Mouse (Mus musculus) forebrain, embryonic 12.5 days (tissue): Measurements from ENCODE around the gene Zfp771. TPM values are rescaled to one million over a fixed set of nuclear protein-coding genes. Genes with fewer than 3 reads are reported as not detected.
A peak's percentile ranks its signal among the peaks of the same experiment; 100 is the strongest.
"Not testable (repeated sequence)": the region's sequence is repeated elsewhere in the genome, so short reads cannot be mapped to it uniquely, and the experiment has no call there.

Experiments
- ATAC-seq: fragments of 200-750 bp; cut with Nextera tagmentation; 2 replicates; pipeline ENCODE4 v1.8.0; 2017; ENCODE audit warnings: moderate TSS enrichment; ENCODE audit not compliant: low FRiP score
- H3K27ac ChIP-seq: fragments of 300-500 bp; sonication (generic); 2 replicates; pipeline ENCODE4 v1.5.1; 2016; ENCODE audit warnings: mild to moderate bottlenecking
- H3K27me3 ChIP-seq: fragments of 300-500 bp; sonication (generic); 2 replicates; pipeline ENCODE4 v1.6.1; 2016; ENCODE audit warnings: mild to moderate bottlenecking
- H3K36me3 ChIP-seq: fragments of 300-500 bp; sonication (generic); replicated peaks from 2 replicates; pipeline ENCODE4 v1.6.1; 2016; ENCODE audit warnings: mild to moderate bottlenecking
- H3K4me1 ChIP-seq: fragments of 300-500 bp; sonication (generic); 2 replicates; pipeline ENCODE4 v1.6.1; 2016
- H3K4me2 ChIP-seq: fragments of 300-500 bp; sonication (generic); 2 replicates; pipeline ENCODE4 v1.6.1; 2016; ENCODE audit warnings: mild to moderate bottlenecking, moderate library complexity
- H3K4me3 ChIP-seq: fragments of 300-500 bp; sonication (generic); replicated peaks from 2 replicates; pipeline ENCODE4 v1.5.1; 2016; ENCODE audit warnings: mild to moderate bottlenecking
- H3K9ac ChIP-seq: fragments of 300-500 bp; sonication (generic); 2 replicates; pipeline ENCODE4 v1.6.1; 2016; ENCODE audit warnings: mild to moderate bottlenecking
- H3K9me3 ChIP-seq: fragments of 300-500 bp; sonication (generic); 2 replicates; pipeline ENCODE4 v1.6.1; 2016
- WGBS: fragments of 180-500 bp; shearing (Covaris S2); methylation state at CpG from one replicate; pipeline ENCODE4 v1.1.7; 2016; 5-methylcytosine and 5-hydroxymethylcytosine counted together
- polyA plus RNA-seq: library from polyadenylated mRNA; unstranded; fragments of >200 nt; fragmentation: Nextera tagmentation; extraction: Ambion mirVana; gene quantifications from 2 replicates; pipeline ENCODE4 v1.2.1, GENCODE M21; 2016

Gene Zfp771
- polyA plus RNA-seq, 1 experiment from 2014 or later, result 60.3 TPM

DNA sequence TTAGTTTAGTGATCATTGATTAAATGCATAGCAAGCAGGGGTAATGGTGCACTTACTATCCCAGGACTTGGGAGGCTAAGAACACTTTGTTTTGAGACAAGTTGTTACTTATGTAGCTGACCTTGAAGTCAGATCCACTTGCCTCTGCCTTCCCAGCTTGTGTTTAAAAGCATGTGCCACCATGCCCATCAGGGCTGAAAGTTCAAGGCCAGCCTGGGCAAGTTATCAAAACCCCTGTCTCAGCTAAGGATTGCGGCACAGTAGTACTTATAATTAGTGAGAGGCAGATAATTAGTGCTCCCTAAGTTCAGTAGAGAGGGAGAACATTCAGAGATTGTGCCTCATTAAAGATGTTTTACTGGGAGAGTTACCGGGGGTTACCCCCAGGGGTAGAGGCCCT lies 9.3 kb upstream of the Zfp771 start:
- 87% methylated on average over 2 of the region's 2 CpGs for WGBS

DNA sequence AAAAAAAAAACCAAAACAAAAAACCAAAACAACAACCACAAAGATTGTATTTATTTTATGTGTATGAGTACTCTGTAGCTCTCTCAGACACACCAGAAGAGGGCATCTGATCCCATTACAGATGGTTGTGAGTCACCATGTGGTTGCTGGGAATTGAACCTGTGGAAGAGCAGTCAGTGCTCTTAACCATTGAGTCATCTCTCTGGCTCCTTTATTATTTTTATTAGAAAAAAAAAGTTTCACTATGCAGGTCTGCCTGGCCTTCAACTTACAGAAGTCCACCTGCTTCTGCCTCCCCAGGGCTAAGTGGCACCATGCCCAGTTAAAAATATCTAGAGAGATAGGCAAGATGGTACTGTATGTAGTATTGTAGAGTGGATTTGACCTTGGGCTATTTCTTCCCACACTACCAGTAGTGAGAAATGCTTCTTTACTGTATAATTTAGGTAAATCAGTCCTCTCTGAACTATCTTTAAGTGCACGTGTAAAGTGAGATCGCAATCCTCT lies 660 bp upstream of the Zfp771 start:
- no peak for ATAC-seq
- Histone ChIP-seq H3K4me2 (peak overlapping the region; percentile 87), H3K27me3 (no peaks in the 10 kb centered on the region), H3K36me3 (peaks cover 35% of the 10 kb centered on the region), H3K9ac (peak overlapping the region; percentile 95), H3K4me3 (peak overlapping the region; percentile 78), H3K9me3 (no peaks in the 10 kb centered on the region), H3K4me1 (peaks cover 27% of the 10 kb centered on the region), H3K27ac (peak overlapping the region; percentile 87)
- 35% methylated on average over 2 of the region's 2 CpGs for WGBS

More for the DNA sequence above, 9.3 kb upstream of the Zfp771 start:
- Histone ChIP-seq H3K4me2 (peak overlapping the region; percentile 86), H3K36me3 (peaks cover 61% of the 10 kb centered on the region), H3K4me1 (peaks cover 31% of the 10 kb centered on the region), H3K27me3 (no peaks in the 10 kb centered on the region), H3K4me3 (peak overlapping the region; percentile 97), H3K9me3 (no peaks in the 10 kb centered on the region), H3K9ac (0 out of 2 replicates have a peak overlapping the region, but pooled peaks have one; percentile 29), H3K27ac (no peak overlapping the region)
- ATAC-seq, result no peak

DNA sequence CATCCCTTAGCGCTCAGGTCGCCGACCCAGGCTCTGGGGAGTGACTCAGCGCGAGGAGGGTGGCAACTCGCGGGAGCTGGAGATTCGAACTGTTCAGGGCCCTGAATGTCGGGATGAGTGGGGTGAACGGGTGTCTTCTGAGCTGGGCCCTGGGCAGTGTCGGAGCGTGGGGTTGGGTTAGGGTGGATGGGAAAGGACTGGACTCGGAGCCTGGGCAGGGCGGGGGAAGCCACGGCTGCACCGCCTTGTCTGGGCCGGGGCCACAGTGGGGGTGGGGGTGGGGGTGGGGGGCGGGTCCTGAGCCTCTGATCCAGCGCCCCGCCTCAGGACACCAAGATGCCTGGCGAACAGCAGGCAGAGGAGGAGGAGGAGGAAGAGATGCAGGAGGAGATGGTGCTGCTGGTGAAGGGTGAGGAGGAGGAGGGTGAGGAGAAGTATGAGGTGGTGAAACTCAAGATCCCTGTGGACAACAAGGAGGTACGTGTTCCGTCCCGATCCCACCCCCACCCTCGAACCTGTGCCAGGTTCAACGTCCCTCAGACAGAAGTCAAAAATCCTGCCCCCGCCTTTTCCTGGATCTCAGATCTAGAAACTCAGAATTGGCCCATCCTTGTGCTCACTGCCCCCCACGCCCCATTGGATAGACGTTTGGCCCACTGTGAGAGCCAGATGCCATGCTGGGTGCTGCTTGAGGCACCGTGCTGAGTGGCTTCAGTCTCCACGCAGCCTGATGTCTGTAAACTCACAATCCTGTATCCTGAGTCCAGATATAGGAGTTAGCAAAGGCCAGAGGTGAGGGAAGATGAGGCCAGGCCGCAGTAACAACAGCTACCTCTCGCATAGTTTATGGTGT lies 810 bp downstream of the Zfp771 start:
- Histone ChIP-seq H3K4me1 (peaks cover 27% of the 10 kb centered on the region), H3K36me3 (peaks cover 35% of the 10 kb centered on the region), H3K27ac (peak overlapping the region; percentile 87), H3K9me3 (no peaks in the 10 kb centered on the region), H3K27me3 (no peaks in the 10 kb centered on the region), H3K9ac (peak overlapping the region; percentile 95), H3K4me3 (peak overlapping the region; percentile 78), H3K4me2 (peak overlapping the region; percentile 87)
- peak; percentile 76 for ATAC-seq
- WGBS, result 14% methylated on average over 26 of the region's 33 CpGs

DNA sequence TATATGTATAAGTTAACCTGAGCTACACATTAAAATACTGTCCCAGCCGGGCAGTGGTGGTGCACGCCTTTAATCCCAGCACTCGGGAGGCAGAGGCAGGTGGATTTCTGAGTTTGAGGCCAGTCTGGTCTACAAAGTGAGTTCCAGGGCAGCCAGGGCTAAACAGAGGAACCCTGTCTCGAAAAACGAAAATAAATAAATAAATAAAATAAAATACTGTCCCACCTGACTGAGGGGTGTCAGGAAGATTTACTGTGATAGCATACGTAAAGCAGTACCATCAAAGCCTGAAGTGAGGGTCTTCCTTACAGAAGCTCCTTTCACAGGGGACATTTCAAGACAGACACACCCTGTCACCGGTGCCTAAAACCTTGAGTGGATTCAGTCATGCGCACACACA lies 6.4 kb downstream of the Zfp771 start:
- not testable (repeated sequence) for ATAC-seq, H3K4me2 ChIP-seq, H3K9ac ChIP-seq, H3K27ac ChIP-seq, H3K27me3 ChIP-seq, H3K9me3 ChIP-seq, H3K4me3 ChIP-seq
- Histone ChIP-seq H3K36me3 (peaks cover 34% of the 10 kb centered on the region), H3K4me1 (peaks cover 28% of the 10 kb centered on the region)
- 94% methylated on average over 8 of the region's 8 CpGs for WGBS

DNA sequence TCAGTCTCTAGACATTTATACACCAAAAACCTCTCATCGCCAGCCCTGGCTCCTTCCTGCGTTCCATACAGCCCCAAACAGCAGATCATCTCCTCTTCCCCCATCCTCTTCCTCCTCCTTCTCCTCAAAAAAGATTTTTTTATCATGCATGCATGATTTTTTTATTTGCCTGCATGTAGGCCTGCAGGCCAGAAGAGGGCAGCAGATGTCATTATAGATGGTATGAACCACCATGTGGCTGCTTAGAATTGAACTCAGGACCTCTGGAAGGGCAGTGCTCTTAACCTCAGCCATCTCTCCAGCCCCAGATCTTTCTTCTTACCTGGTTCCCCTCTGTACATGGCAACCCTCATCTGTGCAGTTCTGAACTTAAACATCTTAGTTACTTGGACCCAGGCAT lies 8.3 kb downstream of the Zfp771 start:
- 88% methylated on average over 2 of the region's 2 CpGs for WGBS
- Histone ChIP-seq H3K4me2 (no peak overlapping the region), H3K4me1 (peaks cover 15% of the 10 kb centered on the region), H3K4me3 (no peak overlapping the region), H3K36me3 (peaks cover 40% of the 10 kb centered on the region), H3K9ac (no peak overlapping the region), H3K9me3 (no peaks in the 10 kb centered on the region), H3K27ac (no peak overlapping the region), H3K27me3 (no peaks in the 10 kb centered on the region)
- ATAC-seq, result no peak

DNA sequence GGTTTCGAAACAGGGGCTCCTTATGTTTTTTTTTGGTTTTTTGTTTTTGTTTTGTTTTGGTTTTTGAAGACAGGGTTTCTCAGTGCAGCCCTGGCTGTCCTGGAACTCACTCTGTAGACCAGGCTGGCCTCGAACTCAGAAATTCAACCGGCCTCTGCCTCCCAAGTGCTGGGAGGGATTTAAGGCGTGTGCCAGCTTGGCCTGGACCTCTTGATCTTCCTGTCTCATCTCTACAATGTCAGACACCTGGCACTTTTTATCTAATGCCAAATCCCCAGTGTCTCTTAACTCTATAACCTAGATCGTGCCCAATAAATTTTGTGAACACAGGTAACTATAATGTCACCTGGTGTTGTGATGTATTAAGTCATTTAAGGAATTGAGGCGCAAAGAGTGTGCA lies 9.3 kb downstream of the Zfp771 start:
- H3K9ac ChIP-seq, result peak overlapping the region; percentile 82
- H3K9me3 ChIP-seq, result no peaks in the 10 kb centered on the region
- ATAC-seq, result no peak
- H3K4me3 ChIP-seq, result peak overlapping the region; percentile 56
- H3K27me3 ChIP-seq, result no peaks in the 10 kb centered on the region
- H3K27ac ChIP-seq, result no peak overlapping the region
- H3K36me3 ChIP-seq, result peaks cover 38% of the 10 kb centered on the region
- 83% methylated on average over 6 of the region's 6 CpGs for WGBS
- H3K4me1 ChIP-seq, result peaks cover 15% of the 10 kb centered on the region
- peak overlapping the region; percentile 73 for H3K4me2 ChIP-seq

DNA sequence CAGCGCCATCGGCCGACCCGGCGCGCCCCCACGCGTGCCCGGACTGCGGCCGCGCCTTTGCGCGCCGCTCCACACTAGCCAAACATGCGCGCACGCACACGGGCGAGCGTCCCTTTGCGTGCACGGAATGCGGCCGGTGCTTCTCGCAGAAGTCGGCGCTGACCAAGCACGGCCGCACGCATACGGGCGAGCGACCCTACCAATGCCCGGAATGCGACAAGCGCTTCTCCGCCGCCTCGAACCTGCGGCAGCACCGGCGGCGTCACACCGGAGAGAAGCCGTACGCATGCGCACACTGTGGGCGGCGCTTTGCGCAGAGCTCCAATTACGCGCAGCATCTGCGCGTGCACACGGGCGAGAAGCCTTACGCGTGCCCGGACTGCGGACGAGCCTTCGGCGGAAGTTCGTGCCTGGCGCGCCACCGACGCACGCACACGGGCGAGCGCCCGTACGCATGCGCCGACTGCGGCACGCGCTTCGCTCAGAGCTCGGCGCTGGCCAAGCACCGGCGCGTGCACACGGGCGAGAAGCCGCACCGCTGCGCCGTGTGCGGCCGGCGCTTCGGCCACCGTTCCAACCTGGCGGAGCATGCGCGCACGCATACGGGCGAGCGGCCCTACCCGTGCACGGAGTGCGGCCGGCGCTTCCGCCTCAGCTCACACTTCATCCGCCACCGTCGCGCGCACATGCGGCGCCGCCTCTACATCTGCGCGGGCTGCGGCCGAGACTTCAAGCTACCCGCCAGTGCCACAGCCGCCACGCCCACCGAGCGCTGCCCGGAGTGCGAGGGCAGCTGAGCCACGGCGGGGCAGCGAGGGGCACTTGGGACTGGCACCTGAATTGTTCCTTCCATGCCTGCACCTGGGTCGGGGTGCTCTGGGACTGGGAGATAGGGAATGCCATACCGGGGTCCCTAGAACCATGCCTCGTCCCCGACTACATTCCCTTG lies 10.0 kb downstream of the Zfp771 start:
- ATAC-seq, result peak; percentile 94
- H3K27me3 ChIP-seq, result no peaks in the 10 kb centered on the region
- 1% methylated on average over 136 of the region's 136 CpGs for WGBS
- peak overlapping the region; percentile 92 for H3K27ac ChIP-seq
- no peaks in the 10 kb centered on the region for H3K9me3 ChIP-seq
- peak overlapping the region; percentile 73 for H3K4me2 ChIP-seq
- H3K9ac ChIP-seq, result peak overlapping the region; percentile 82
- H3K4me3 ChIP-seq, result peak overlapping the region; percentile 56
- H3K4me1 ChIP-seq, result peaks cover 18% of the 10 kb centered on the region
- peaks cover 35% of the 10 kb centered on the region for H3K36me3 ChIP-seq

DNA sequence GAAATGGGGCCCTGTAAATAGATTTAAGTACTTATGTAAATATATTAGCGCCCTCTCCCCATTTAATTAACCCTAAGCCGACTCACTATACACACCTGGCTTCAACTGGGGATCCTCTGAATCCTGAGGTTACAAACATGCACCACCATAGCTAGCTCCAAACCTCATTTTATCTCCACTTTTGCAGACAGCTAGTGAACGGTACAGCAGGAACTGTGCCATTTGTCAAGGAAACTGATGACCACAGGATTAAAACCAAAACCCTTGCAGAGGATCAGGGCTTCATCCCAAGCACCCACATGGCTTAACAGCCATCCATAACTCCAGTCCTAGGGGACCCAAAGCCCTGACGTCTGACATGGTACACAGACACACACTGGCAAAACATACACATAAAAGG lies 10.9 kb downstream of the Zfp771 start:
- H3K36me3 ChIP-seq, result peaks cover 26% of the 10 kb centered on the region
- H3K27me3 ChIP-seq, result no peaks in the 10 kb centered on the region
- peak overlapping the region; percentile 82 for H3K9ac ChIP-seq
- H3K4me2 ChIP-seq, result peak overlapping the region; percentile 73
- peaks cover 27% of the 10 kb centered on the region for H3K4me1 ChIP-seq
- H3K4me3 ChIP-seq, result peak overlapping the region; percentile 56
- peak overlapping the region; percentile 92; the same call in 1 of the 2 replicates for H3K27ac ChIP-seq
- 34% methylated on average over 4 of the region's 4 CpGs for WGBS
- no peaks in the 10 kb centered on the region for H3K9me3 ChIP-seq
- ATAC-seq, result no peak

DNA sequence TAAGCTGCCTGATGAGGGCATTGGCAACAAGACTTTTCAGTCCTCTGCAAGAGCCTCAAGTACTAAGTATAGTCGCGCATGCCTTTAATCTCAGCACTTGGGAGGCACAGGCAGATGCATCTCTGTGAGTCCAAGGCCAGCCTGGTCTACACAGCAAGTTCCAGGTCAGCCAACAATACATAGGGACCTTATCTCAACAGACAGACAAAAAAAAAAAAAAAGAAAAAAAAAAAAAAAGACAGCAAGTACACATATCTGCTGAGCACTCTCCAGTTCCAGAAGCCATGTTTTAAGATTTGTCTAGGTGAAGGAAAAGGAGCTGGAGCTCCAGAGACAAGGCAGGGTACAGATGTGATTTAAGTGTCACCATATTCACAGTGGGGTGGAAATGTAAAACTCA lies 11.9 kb downstream of the Zfp771 start:
- no peaks in the 10 kb centered on the region for H3K27me3 ChIP-seq
- no peaks in the 10 kb centered on the region for H3K9me3 ChIP-seq
- H3K4me3 ChIP-seq, result no peak overlapping the region
- ATAC-seq, result no peak
- H3K36me3 ChIP-seq, result peaks cover 26% of the 10 kb centered on the region
- no peak overlapping the region for H3K4me2 ChIP-seq
- H3K27ac ChIP-seq, result no peak overlapping the region
- peaks cover 30% of the 10 kb centered on the region for H3K4me1 ChIP-seq
- no peak overlapping the region for H3K9ac ChIP-seq
- 89% methylated on average over 2 of the region's 2 CpGs for WGBS

DNA sequence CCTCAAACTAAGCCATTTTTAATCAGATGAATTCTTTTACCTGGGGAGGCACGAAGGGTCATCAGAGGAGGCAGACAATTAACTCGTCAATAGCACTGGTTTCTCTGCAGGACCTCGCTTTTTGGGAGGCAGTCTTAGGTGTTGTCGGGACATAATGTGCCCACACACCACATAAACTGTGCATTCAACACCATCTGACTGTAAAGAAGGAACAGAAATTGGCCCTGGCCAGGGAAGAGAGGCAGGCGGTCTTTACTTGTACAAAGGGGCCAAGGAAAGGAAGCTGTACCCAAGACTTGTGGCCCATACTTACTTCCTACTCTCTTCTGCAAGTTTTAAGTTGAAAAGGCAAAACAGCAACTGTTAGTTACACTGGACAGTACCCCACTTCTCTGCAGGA lies 12.4 kb downstream of the Zfp771 start:
- no peak overlapping the region for H3K4me2 ChIP-seq
- H3K27me3 ChIP-seq, result no peaks in the 10 kb centered on the region
- ATAC-seq, result no peak
- peaks cover 34% of the 10 kb centered on the region for H3K4me1 ChIP-seq
- 95% methylated on average over 5 of the region's 5 CpGs for WGBS
- peaks cover 23% of the 10 kb centered on the region for H3K36me3 ChIP-seq
- no peak overlapping the region for H3K27ac ChIP-seq
- H3K9me3 ChIP-seq, result no peaks in the 10 kb centered on the region
- H3K4me3 ChIP-seq, result no peak overlapping the region
- no peak overlapping the region for H3K9ac ChIP-seq

DNA sequence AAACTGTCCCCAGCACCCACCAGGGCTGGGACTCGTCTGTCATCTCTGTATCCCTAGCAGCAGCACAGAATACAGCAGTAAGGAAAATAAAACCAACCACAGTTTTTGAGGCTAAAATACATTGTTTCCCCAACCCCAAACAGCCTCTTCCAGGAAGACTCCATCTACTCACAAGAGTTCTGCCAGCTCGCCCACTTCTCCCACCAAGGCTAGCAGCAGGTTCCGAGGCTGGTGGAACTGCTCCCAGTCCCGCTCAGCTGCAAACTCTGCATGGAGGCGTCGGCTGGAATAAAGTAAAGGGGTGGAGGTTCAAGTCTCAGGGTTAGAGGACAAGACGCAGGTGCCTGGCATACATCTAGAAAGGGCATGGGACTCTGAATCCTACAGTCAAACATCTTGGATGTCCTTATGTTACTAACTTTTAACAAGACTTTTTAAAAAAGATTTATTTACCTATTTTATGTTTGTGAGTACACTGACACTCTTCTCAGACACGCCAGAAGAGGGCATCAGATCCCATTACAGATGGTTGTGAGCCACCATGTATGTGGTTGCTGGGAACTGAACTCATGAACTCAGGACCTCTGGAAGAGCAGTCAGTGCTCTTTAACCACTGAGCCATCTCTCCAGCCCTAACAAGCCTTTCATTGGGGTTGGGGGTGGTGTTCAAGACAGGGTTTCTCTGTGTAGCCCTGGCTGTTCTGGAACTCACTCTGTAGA lies 15.3 kb downstream of the Zfp771 start:
- Histone ChIP-seq H3K4me1 (peaks cover 29% of the 10 kb centered on the region), H3K9me3 (no peaks in the 10 kb centered on the region), H3K36me3 (peaks cover 23% of the 10 kb centered on the region), H3K9ac (peak overlapping the region; percentile 48), H3K27me3 (no peaks in the 10 kb centered on the region), H3K4me3 (peak overlapping the region; percentile 71), H3K4me2 (peak overlapping the region; percentile 86), H3K27ac (no peak overlapping the region)
- 78% methylated on average over 8 of the region's 8 CpGs for WGBS
- no peak for ATAC-seq
